Mouse (Mus musculus) midbrain, embryonic 12.5 days (tissue): ENCODE measurements around the gene Opcml. TPM values are rescaled to one million over a fixed set of nuclear protein-coding genes. Genes with fewer than 3 reads are reported as not detected.

Source experiments
- ATAC-seq: fragments of 200-750 bp; cut with Nextera tagmentation; 2 replicates; pipeline ENCODE4 v1.8.0; 2017; ENCODE audit warnings: low read depth, moderate TSS enrichment, moderate library complexity; ENCODE audit not compliant: low FRiP score
- H3K27ac ChIP-seq: fragments of 300-500 bp; sonication (generic); replicated peaks from 2 replicates; pipeline ENCODE4 v1.5.1; 2016; ENCODE audit warnings: mild to moderate bottlenecking
- H3K27me3 ChIP-seq: fragments of 300-500 bp; sonication (generic); 2 replicates; pipeline ENCODE4 v1.6.1; 2016; ENCODE audit warnings: mild to moderate bottlenecking
- H3K36me3 ChIP-seq: fragments of 300-500 bp; sonication (generic); 2 replicates; pipeline ENCODE4 v1.6.1; 2016
- H3K4me1 ChIP-seq: fragments of 300-500 bp; sonication (generic); 2 replicates; pipeline ENCODE4 v1.6.1; 2016
- H3K4me2 ChIP-seq: fragments of 300-500 bp; sonication (generic); replicated peaks from 2 replicates; pipeline ENCODE4 v1.6.1; 2016; ENCODE audit warnings: mild to moderate bottlenecking, moderate library complexity
- H3K4me3 ChIP-seq: fragments of 300-500 bp; sonication (generic); 2 replicates; pipeline ENCODE4 v1.5.1; 2016; ENCODE audit warnings: mild to moderate bottlenecking
- H3K9ac ChIP-seq: fragments of 300-500 bp; sonication (generic); replicated peaks from 2 replicates; pipeline ENCODE4 v1.6.1; 2016; ENCODE audit warnings: mild to moderate bottlenecking, moderate library complexity
- H3K9me3 ChIP-seq: fragments of 300-500 bp; sonication (generic); 2 replicates; pipeline ENCODE4 v1.6.1; 2016; ENCODE audit warnings: mild to moderate bottlenecking
- WGBS: fragments of 180-500 bp; shearing (Covaris S2); methylation state at CpG from one replicate; pipeline ENCODE4 v1.1.7; 2016; 5-methylcytosine and 5-hydroxymethylcytosine counted together
- polyA plus RNA-seq: library from polyadenylated mRNA; unstranded; fragments of >200 nt; fragmentation: Nextera tagmentation; extraction: Ambion mirVana; gene quantifications from 2 replicates; pipeline ENCODE4 v1.2.1, GENCODE M21; 2016

Opcml gene
- polyA plus RNA-seq, 1 experiment from 2014 or later: 7.0 TPM

- no peak for ATAC-seq
- H3K4me1 ChIP-seq: no peaks in the 10 kb centered on the region
- H3K27ac ChIP-seq: no peak overlapping the region
Measured at GRCm38 (mm10) chr9:28317881-28318280, 527.3 kb downstream of the Opcml start.

GRCm38 (mm10) chr9:28319021-28319755, 528.6 kb downstream of the Opcml start:
- ATAC-seq: no peak
- H3K27me3 ChIP-seq: no peaks in the 10 kb centered on the region
- no peak overlapping the region for H3K27ac ChIP-seq
- no peak overlapping the region for H3K4me3 ChIP-seq
- H3K4me1 ChIP-seq: no peaks in the 10 kb centered on the region
- H3K9me3 ChIP-seq: no peaks in the 10 kb centered on the region
- no peak overlapping the region for H3K9ac ChIP-seq
- no peak overlapping the region for H3K4me2 ChIP-seq
- WGBS: 77% methylated on average over 4 of the region's 4 CpGs
- no peaks in the 10 kb centered on the region for H3K36me3 ChIP-seq

More at GRCm38 (mm10) chr9:28317881-28318280, 527.3 kb downstream of the Opcml start:
- Histone ChIP-seq H3K4me3 (no peak overlapping the region), H3K36me3 (no peaks in the 10 kb centered on the region), H3K4me2 (no peak overlapping the region), H3K27me3 (no peaks in the 10 kb centered on the region), H3K9me3 (no peaks in the 10 kb centered on the region), H3K9ac (no peak overlapping the region)

GRCm38 (mm10) chr9:28319802-28320201, 529.2 kb downstream of the Opcml start:
- Histone ChIP-seq H3K27ac (no peak overlapping the region), H3K4me1 (no peaks in the 10 kb centered on the region), H3K4me3 (no peak overlapping the region), H3K4me2 (no peak overlapping the region), H3K27me3 (no peaks in the 10 kb centered on the region), H3K9me3 (no peaks in the 10 kb centered on the region), H3K36me3 (no peaks in the 10 kb centered on the region), H3K9ac (no peak overlapping the region)
- 67% methylated on average over 1 of the region's 1 CpGs for WGBS
- ATAC-seq: no peak

- Histone ChIP-seq H3K4me3 (no peak overlapping the region), H3K9me3 (no peaks in the 10 kb centered on the region), H3K27me3 (no peaks in the 10 kb centered on the region), H3K27ac (no peak overlapping the region), H3K4me1 (0 out of 2 replicates have a peak, but pooled peaks cover 2% of the 10 kb centered on the region), H3K36me3 (no peaks in the 10 kb centered on the region), H3K9ac (no peak overlapping the region), H3K4me2 (no peak overlapping the region)
- ATAC-seq: no peak
- 17% methylated on average over 4 of the region's 4 CpGs for WGBS
Measured at GRCm38 (mm10) chr9:28327985-28328384, 537.4 kb downstream of the Opcml start.

DNA sequence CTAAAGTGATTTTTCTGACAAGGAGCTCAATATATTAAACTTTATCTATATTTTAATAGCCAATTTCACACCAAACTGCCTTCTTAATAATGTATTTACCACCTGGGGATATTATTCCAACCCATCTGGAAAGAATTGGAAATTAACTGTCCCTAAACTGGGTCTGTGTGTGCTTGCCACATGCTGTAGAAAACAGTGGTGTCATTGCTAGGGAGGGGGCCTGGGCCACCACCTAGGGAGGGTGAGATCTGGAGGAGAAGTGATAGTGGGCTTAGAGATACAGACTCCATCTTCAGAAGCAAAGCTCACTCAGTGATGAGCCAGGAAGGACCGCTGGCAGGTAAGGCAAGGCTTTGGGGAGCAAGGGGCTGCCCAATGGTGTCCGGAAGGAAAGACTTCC, 537.9 kb downstream of the Opcml start:
- no peak overlapping the region for H3K9ac ChIP-seq
- no peaks in the 10 kb centered on the region for H3K27me3 ChIP-seq
- 0 out of 2 replicates have a peak, but pooled peaks cover 2% of the 10 kb centered on the region for H3K4me1 ChIP-seq
- H3K27ac ChIP-seq: no peak overlapping the region
- WGBS: 90% methylated on average over 2 of the region's 2 CpGs
- no peak for ATAC-seq
- H3K36me3 ChIP-seq: no peaks in the 10 kb centered on the region
- H3K4me2 ChIP-seq: no peak overlapping the region
- no peak overlapping the region for H3K4me3 ChIP-seq
- no peaks in the 10 kb centered on the region for H3K9me3 ChIP-seq

- Histone ChIP-seq H3K9ac (no peak overlapping the region), H3K27ac (no peak overlapping the region)
- no peak for ATAC-seq
Measured at GRCm38 (mm10) chr9:28329477-28329876, 538.9 kb downstream of the Opcml start.

DNA sequence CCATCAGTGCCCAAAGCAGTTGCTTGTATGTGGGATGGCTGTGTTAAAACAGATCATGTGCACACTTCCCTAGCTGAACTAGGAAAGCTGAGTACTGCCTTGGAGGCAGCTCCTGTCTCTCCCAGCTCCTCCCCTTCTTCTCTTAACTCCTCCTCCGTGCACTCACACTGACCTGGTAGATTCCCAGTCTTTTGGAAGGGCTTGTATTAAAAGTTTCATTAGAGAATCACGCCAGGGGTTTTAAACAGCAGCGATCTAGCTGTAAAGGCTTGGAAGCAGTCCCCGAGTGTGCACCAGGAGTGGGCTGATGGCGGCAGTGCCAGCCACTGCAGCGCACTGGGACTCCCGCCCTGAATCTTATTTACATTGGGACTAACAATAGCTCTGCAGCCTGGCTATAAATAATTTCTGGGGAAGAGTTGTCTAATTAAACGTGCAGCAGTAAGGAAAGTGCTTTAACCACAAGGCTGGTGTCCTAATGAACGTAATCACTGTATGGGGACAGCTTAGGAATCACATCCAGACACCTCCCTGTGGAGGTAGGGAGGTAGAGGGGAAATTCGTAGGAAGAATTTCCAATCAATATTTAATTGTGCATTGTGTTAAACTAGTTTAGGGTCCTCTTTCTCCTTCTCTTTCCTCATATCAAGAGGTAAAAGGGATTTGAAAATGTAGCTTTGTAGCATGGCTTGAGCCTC, 546.1 kb downstream of the Opcml start:
- H3K4me1 ChIP-seq: peaks cover 9% of the 10 kb centered on the region; the same call in 1 of the 2 replicates
- H3K4me3 ChIP-seq: no peak overlapping the region
- H3K4me2 ChIP-seq: peak overlapping the region; percentile 16
- H3K9me3 ChIP-seq: no peaks in the 10 kb centered on the region
- WGBS: 37% methylated on average over 10 of the region's 10 CpGs
- ATAC-seq: peak; percentile 52; the same call in 1 of the 2 replicates
- no peaks in the 10 kb centered on the region for H3K27me3 ChIP-seq
- H3K36me3 ChIP-seq: no peaks in the 10 kb centered on the region
- no peak overlapping the region for H3K9ac ChIP-seq
- H3K27ac ChIP-seq: no peak overlapping the region

More at GRCm38 (mm10) chr9:28329477-28329876, 538.9 kb downstream of the Opcml start:
- H3K36me3 ChIP-seq: no peaks in the 10 kb centered on the region
- H3K4me3 ChIP-seq: no peak overlapping the region
- H3K9me3 ChIP-seq: no peaks in the 10 kb centered on the region
- 0 out of 2 replicates have a peak, but pooled peaks cover 2% of the 10 kb centered on the region for H3K4me1 ChIP-seq
- no peaks in the 10 kb centered on the region for H3K27me3 ChIP-seq
- H3K4me2 ChIP-seq: no peak overlapping the region

DNA sequence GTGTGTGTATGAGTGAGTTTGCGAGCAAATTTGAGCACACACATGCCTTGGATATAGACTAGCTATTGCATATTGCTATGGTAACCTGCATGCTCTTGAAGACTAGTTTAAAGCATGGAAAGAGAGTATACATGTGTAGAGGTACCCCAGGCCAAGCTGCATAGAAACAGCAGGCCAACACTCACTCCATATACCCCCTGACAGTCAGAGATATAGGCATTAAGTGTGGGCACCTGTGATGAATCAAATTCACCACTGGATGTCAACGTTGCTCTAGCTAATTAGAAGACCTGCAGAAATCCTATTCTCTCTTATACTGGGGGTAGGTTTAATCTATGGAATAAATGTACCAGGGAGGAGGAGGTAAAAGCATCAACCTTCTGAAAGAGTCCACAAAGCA, 547.3 kb downstream of the Opcml start:
- no peaks in the 10 kb centered on the region for H3K36me3 ChIP-seq
- 68% methylated on average over 2 of the region's 2 CpGs for WGBS
- H3K27me3 ChIP-seq: no peaks in the 10 kb centered on the region
- no peaks in the 10 kb centered on the region for H3K9me3 ChIP-seq
- H3K9ac ChIP-seq: no peak overlapping the region
- H3K4me2 ChIP-seq: no peak overlapping the region
- no peak overlapping the region for H3K4me3 ChIP-seq
- no peak for ATAC-seq
- H3K4me1 ChIP-seq: peaks cover 9% of the 10 kb centered on the region; the same call in 1 of the 2 replicates
- H3K27ac ChIP-seq: no peak overlapping the region

GRCm38 (mm10) chr9:28354978-28355377, 564.4 kb downstream of the Opcml start:
- H3K9me3 ChIP-seq: no peaks in the 10 kb centered on the region
- H3K27ac ChIP-seq: no peak overlapping the region
- H3K4me1 ChIP-seq: no peaks in the 10 kb centered on the region; the same call in 1 of the 2 replicates
- no peak overlapping the region for H3K4me2 ChIP-seq
- H3K27me3 ChIP-seq: no peaks in the 10 kb centered on the region
- H3K9ac ChIP-seq: no peak overlapping the region
- H3K4me3 ChIP-seq: no peak overlapping the region
- no peak for ATAC-seq
- H3K36me3 ChIP-seq: no peaks in the 10 kb centered on the region

GRCm38 (mm10) chr9:28357946-28358345, 567.4 kb downstream of the Opcml start:
- no peaks in the 10 kb centered on the region for H3K27me3 ChIP-seq
- H3K4me2 ChIP-seq: no peak overlapping the region
- 74% methylated on average over 3 of the region's 3 CpGs for WGBS
- ATAC-seq: no peak
- no peaks in the 10 kb centered on the region for H3K36me3 ChIP-seq
- no peak overlapping the region for H3K9ac ChIP-seq
- H3K4me1 ChIP-seq: no peaks in the 10 kb centered on the region; the same call in 1 of the 2 replicates
- no peak overlapping the region for H3K4me3 ChIP-seq
- no peak overlapping the region for H3K27ac ChIP-seq
- H3K9me3 ChIP-seq: no peaks in the 10 kb centered on the region

DNA sequence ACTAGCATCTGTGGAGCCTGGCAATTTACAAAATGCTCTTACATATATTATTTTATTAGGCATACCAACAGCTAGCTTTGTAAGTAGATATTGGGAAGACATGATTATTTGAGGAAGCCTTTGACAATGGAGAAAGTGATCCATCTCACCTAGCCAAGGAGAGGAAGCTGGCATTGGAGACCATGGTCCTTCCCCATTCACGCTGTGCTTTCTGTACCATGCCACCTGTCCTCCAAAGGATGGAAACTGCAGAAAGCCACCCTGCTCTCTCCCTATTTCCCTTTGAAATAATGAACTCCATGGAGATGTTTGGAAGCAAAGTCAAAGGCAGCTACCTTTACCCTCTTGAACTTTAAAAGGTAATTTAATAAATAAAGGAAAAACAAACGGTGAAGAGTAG, 570.1 kb downstream of the Opcml start:
- no peak overlapping the region for H3K27ac ChIP-seq
- H3K4me3 ChIP-seq: no peak overlapping the region
- no peak overlapping the region for H3K9ac ChIP-seq
- no peak overlapping the region for H3K4me2 ChIP-seq
- no peaks in the 10 kb centered on the region for H3K36me3 ChIP-seq
- 0 out of 2 replicates have a peak, but pooled peaks cover 5% of the 10 kb centered on the region for H3K4me1 ChIP-seq
- no peaks in the 10 kb centered on the region for H3K27me3 ChIP-seq
- ATAC-seq: no peak
- 85% methylated on average over 2 of the region's 2 CpGs for WGBS
- no peaks in the 10 kb centered on the region for H3K9me3 ChIP-seq

DNA sequence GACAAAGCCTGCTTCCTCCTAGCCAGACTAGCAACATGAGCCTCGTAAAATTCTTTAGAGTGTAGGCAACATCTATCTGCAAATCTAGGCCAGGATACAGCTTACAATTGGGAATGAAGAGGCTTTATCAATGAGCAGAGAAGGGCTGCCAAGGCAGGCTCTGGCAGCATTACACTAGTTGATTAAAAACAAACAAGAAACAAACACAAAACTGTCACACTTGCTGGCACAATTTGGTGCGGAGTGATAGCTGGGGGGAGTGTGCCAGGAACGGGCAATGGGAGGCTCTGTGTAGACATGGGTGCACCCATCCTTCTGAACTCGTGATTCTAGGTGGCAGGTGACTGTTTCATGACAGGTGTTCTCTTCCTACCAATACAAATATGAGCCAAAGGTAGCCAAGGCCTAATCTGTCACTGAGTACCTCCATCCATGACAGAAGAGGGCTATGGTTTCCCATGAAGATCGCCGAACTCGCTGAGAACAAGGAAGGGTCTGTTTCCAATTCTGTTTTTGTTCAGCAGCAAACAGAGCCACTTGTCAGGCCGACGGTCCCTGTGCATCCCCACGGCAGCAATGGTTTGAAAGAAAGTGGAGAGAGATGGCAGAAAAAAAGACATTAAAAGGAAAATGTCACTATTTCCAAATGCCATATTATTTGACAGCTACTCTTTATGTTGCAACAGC, 574.0 kb downstream of the Opcml start:
- no peak overlapping the region for H3K4me3 ChIP-seq
- WGBS: 74% methylated on average over 10 of the region's 10 CpGs
- no peaks in the 10 kb centered on the region for H3K36me3 ChIP-seq
- no peaks in the 10 kb centered on the region for H3K9me3 ChIP-seq
- H3K27me3 ChIP-seq: no peaks in the 10 kb centered on the region
- H3K4me1 ChIP-seq: 0 out of 2 replicates have a peak, but pooled peaks cover 5% of the 10 kb centered on the region
- no peak overlapping the region for H3K27ac ChIP-seq
- no peak overlapping the region for H3K9ac ChIP-seq
- H3K4me2 ChIP-seq: no peak overlapping the region
- no peak for ATAC-seq
